Mouse (Mus musculus): ENCODE measurements around the gene Parg. TPM values are rescaled to one million over a fixed set of nuclear protein-coding genes. Genes with fewer than 3 reads are reported as not detected.
"Not testable (repeated sequence)": the region's sequence is repeated elsewhere in the genome, so short reads cannot be mapped to it uniquely, and the experiment has no call there.

The Parg gene
- polyA plus RNA-seq, 1 experiment from 2014 or later, result 26.8 TPM

- H3K36me3 ChIP-seq (ENCODE audit: control insufficient read depth, insufficient read depth, low read length), result peaks cover 10% of the 10 kb centered on the region; the same call in 1 of the 2 replicates
- no peak overlapping the region for H3K4me3 ChIP-seq (ENCODE audit: low read length)
- no peak for ATAC-seq
- no peaks in the 10 kb centered on the region for H3K27me3 ChIP-seq (replicated peaks; ENCODE audit: control insufficient read depth, insufficient read depth, low read length)
- H3K4me1 ChIP-seq (ENCODE audit: control insufficient read depth, insufficient read depth, low read depth, low read length), result peaks cover 10% of the 10 kb centered on the region
- H3K4me2 ChIP-seq (ENCODE audit: low read length), result no peak overlapping the region
- H3K27ac ChIP-seq (ENCODE audit: low read depth, low read length), result no peak overlapping the region
- no peaks in the 10 kb centered on the region for H3K9me3 ChIP-seq (ENCODE audit: control insufficient read depth, low read length)
- 93% methylated on average over 4 of the region's 4 CpGs for WGBS
- no peak overlapping the region for H3K9ac ChIP-seq (ENCODE audit: low read depth, low read length)
Observed at GRCm38 (mm10) chr14:32170137-32170536, 31.6 kb upstream of the Parg start.

GRCm38 (mm10) chr14:32175310-32175709, 26.4 kb upstream of the Parg start:
- Histone ChIP-seq H3K27me3 (replicated peaks; ENCODE audit: control insufficient read depth, insufficient read depth, low read length) (no peaks in the 10 kb centered on the region), H3K9ac (ENCODE audit: low read depth, low read length) (no peak overlapping the region), H3K9me3 (ENCODE audit: control insufficient read depth, low read length) (no peaks in the 10 kb centered on the region), H3K27ac (ENCODE audit: low read depth, low read length) (no peak overlapping the region), H3K4me1 (ENCODE audit: control insufficient read depth, insufficient read depth, low read depth, low read length) (no peaks in the 10 kb centered on the region), H3K4me2 (ENCODE audit: low read length) (no peak overlapping the region), H3K4me3 (ENCODE audit: low read length) (no peak overlapping the region), H3K36me3 (ENCODE audit: control insufficient read depth, insufficient read depth, low read length) (peaks cover 18% of the 10 kb centered on the region)
- WGBS, result 89% methylated on average over 2 of the region's 2 CpGs
- no peak for ATAC-seq

- H3K27me3 ChIP-seq (replicated peaks; ENCODE audit: control insufficient read depth, insufficient read depth, low read length); ATAC-seq; H3K4me2 ChIP-seq (ENCODE audit: low read length); H3K4me3 ChIP-seq (ENCODE audit: low read length); H3K9me3 ChIP-seq (ENCODE audit: control insufficient read depth, low read length); H3K27ac ChIP-seq (ENCODE audit: low read depth, low read length); H3K4me1 ChIP-seq (ENCODE audit: control insufficient read depth, insufficient read depth, low read depth, low read length); H3K9ac ChIP-seq (ENCODE audit: low read depth, low read length): not testable (repeated sequence)
- H3K36me3 ChIP-seq (ENCODE audit: control insufficient read depth, insufficient read depth, low read length), result peaks cover 25% of the 10 kb centered on the region
- 95% methylated on average over 4 of the region's 5 CpGs for WGBS
Observed at GRCm38 (mm10) chr14:32176590-32176989, 25.2 kb upstream of the Parg start.

GRCm38 (mm10) chr14:32179393-32180195, 22.2 kb upstream of the Parg start:
- Histone ChIP-seq H3K36me3 (ENCODE audit: control insufficient read depth, insufficient read depth, low read length) (peaks cover 29% of the 10 kb centered on the region), H3K9me3 (ENCODE audit: control insufficient read depth, low read length) (no peaks in the 10 kb centered on the region), H3K4me1 (ENCODE audit: control insufficient read depth, insufficient read depth, low read depth, low read length) (no peaks in the 10 kb centered on the region), H3K9ac (ENCODE audit: low read depth, low read length) (no peak overlapping the region), H3K4me2 (ENCODE audit: low read length) (no peak overlapping the region), H3K27ac (ENCODE audit: low read depth, low read length) (no peak overlapping the region), H3K27me3 (replicated peaks; ENCODE audit: control insufficient read depth, insufficient read depth, low read length) (no peaks in the 10 kb centered on the region), H3K4me3 (ENCODE audit: low read length) (no peak overlapping the region)
- ATAC-seq, result no peak
- 96% methylated on average over 10 of the region's 10 CpGs for WGBS

GRCm38 (mm10) chr14:32180861-32181260, 20.9 kb upstream of the Parg start:
- ATAC-seq, result no peak
- Histone ChIP-seq H3K4me3 (ENCODE audit: low read length) (no peak overlapping the region), H3K9ac (ENCODE audit: low read depth, low read length) (no peak overlapping the region), H3K27ac (ENCODE audit: low read depth, low read length) (no peak overlapping the region), H3K9me3 (ENCODE audit: control insufficient read depth, low read length) (no peaks in the 10 kb centered on the region), H3K4me2 (ENCODE audit: low read length) (no peak overlapping the region), H3K27me3 (replicated peaks; ENCODE audit: control insufficient read depth, insufficient read depth, low read length) (no peaks in the 10 kb centered on the region), H3K4me1 (ENCODE audit: control insufficient read depth, insufficient read depth, low read depth, low read length) (no peaks in the 10 kb centered on the region), H3K36me3 (ENCODE audit: control insufficient read depth, insufficient read depth, low read length) (peaks cover 29% of the 10 kb centered on the region)
- WGBS, result 93% methylated on average over 6 of the region's 6 CpGs

- Histone ChIP-seq H3K4me2 (ENCODE audit: low read length) (no peak overlapping the region), H3K9me3 (ENCODE audit: control insufficient read depth, low read length) (no peaks in the 10 kb centered on the region), H3K9ac (ENCODE audit: low read depth, low read length) (no peak overlapping the region), H3K4me1 (ENCODE audit: control insufficient read depth, insufficient read depth, low read depth, low read length) (no peaks in the 10 kb centered on the region), H3K4me3 (ENCODE audit: low read length) (no peak overlapping the region), H3K36me3 (ENCODE audit: control insufficient read depth, insufficient read depth, low read length) (peaks cover 45% of the 10 kb centered on the region), H3K27ac (ENCODE audit: low read depth, low read length) (no peak overlapping the region), H3K27me3 (replicated peaks; ENCODE audit: control insufficient read depth, insufficient read depth, low read length) (no peaks in the 10 kb centered on the region)
- WGBS, result 93% methylated on average over 4 of the region's 4 CpGs
- ATAC-seq, result no peak
Observed at GRCm38 (mm10) chr14:32183846-32184245, 17.9 kb upstream of the Parg start.

GRCm38 (mm10) chr14:32190627-32191391, 10.9 kb upstream of the Parg start:
- Histone ChIP-seq H3K27ac (ENCODE audit: low read depth, low read length) (no peak overlapping the region), H3K36me3 (ENCODE audit: control insufficient read depth, insufficient read depth, low read length) (peaks cover 30% of the 10 kb centered on the region), H3K4me3 (ENCODE audit: low read length) (no peak overlapping the region), H3K4me1 (ENCODE audit: control insufficient read depth, insufficient read depth, low read depth, low read length) (no peaks in the 10 kb centered on the region), H3K4me2 (ENCODE audit: low read length) (no peak overlapping the region), H3K27me3 (replicated peaks; ENCODE audit: control insufficient read depth, insufficient read depth, low read length) (no peaks in the 10 kb centered on the region), H3K9ac (ENCODE audit: low read depth, low read length) (no peak overlapping the region), H3K9me3 (ENCODE audit: control insufficient read depth, low read length) (no peaks in the 10 kb centered on the region)
- 94% methylated on average over 6 of the region's 6 CpGs for WGBS
- ATAC-seq, result no peak

- Histone ChIP-seq H3K4me3 (ENCODE audit: low read length) (no peak overlapping the region), H3K9me3 (ENCODE audit: control insufficient read depth, low read length) (no peaks in the 10 kb centered on the region), H3K27ac (ENCODE audit: low read depth, low read length) (no peak overlapping the region), H3K27me3 (replicated peaks; ENCODE audit: control insufficient read depth, insufficient read depth, low read length) (no peaks in the 10 kb centered on the region), H3K36me3 (ENCODE audit: control insufficient read depth, insufficient read depth, low read length) (peaks cover 29% of the 10 kb centered on the region), H3K9ac (ENCODE audit: low read depth, low read length) (no peak overlapping the region), H3K4me1 (ENCODE audit: control insufficient read depth, insufficient read depth, low read depth, low read length) (no peaks in the 10 kb centered on the region), H3K4me2 (ENCODE audit: low read length) (no peak overlapping the region)
- WGBS, result 94% methylated on average over 5 of the region's 5 CpGs
- no peak for ATAC-seq
Observed at GRCm38 (mm10) chr14:32191926-32192325, 9.8 kb upstream of the Parg start.

- peaks cover 26% of the 10 kb centered on the region for H3K36me3 ChIP-seq (ENCODE audit: control insufficient read depth, insufficient read depth, low read length)
- no peak overlapping the region for H3K27ac ChIP-seq (ENCODE audit: low read depth, low read length)
- H3K4me2 ChIP-seq (ENCODE audit: low read length), result no peak overlapping the region
Observed at GRCm38 (mm10) chr14:32192437-32192836, 9.3 kb upstream of the Parg start.

More at GRCm38 (mm10) chr14:32192437-32192836, 9.3 kb upstream of the Parg start:
- no peaks in the 10 kb centered on the region for H3K4me1 ChIP-seq (ENCODE audit: control insufficient read depth, insufficient read depth, low read depth, low read length)
- WGBS, result 58% methylated on average over 3 of the region's 3 CpGs
- no peak overlapping the region for H3K4me3 ChIP-seq (ENCODE audit: low read length)
- ATAC-seq, result no peak
- H3K27me3 ChIP-seq (replicated peaks; ENCODE audit: control insufficient read depth, insufficient read depth, low read length), result no peaks in the 10 kb centered on the region
- no peak overlapping the region for H3K9ac ChIP-seq (ENCODE audit: low read depth, low read length)
- H3K9me3 ChIP-seq (ENCODE audit: control insufficient read depth, low read length), result no peaks in the 10 kb centered on the region

Measured in hindbrain, embryonic 16.5 days (tissue).